Mouse (Mus musculus) liver, embryonic 12.5 days (tissue): ENCODE measurements at regions not wholly inside any gene's neighbourhood (a gene's known extent, or its start where the extent isn't known, plus 50 kb on each side); places are given as distances from the start of the nearest gene placed in this dataset.

Source experiments
- ATAC-seq: fragments of 200-750 bp; cut with Nextera tagmentation; 2 replicates; pipeline ENCODE4 v1.8.0; 2017; ENCODE audit warnings: moderate number of reproducible peaks, mild to moderate bottlenecking, moderate library complexity
- H3K27ac ChIP-seq: fragments of 300-500 bp; sonication (generic); 2 replicates; pipeline ENCODE4 v1.5.1; 2016; ENCODE audit warnings: mild to moderate bottlenecking
- H3K27me3 ChIP-seq: fragments of 300-500 bp; sonication (generic); replicated peaks from 2 replicates; pipeline ENCODE4 v1.6.1; 2016; ENCODE audit warnings: mild to moderate bottlenecking, moderate library complexity
- H3K36me3 ChIP-seq: fragments of 300-500 bp; sonication (generic); 2 replicates; pipeline ENCODE4 v1.6.1; 2016; ENCODE audit warnings: mild to moderate bottlenecking, moderate library complexity
- H3K4me1 ChIP-seq: fragments of 300-500 bp; sonication (generic); 2 replicates; pipeline ENCODE4 v1.6.1; 2016
- H3K4me2 ChIP-seq: fragments of 300-500 bp; sonication (generic); 2 replicates; pipeline ENCODE4 v1.6.1; 2016; ENCODE audit warnings: mild to moderate bottlenecking, moderate library complexity
- H3K4me3 ChIP-seq: fragments of 300-500 bp; sonication (generic); 2 replicates; pipeline ENCODE4 v1.5.1; 2016; ENCODE audit warnings: mild to moderate bottlenecking, moderate library complexity
- H3K9ac ChIP-seq: fragments of 300-500 bp; sonication (generic); 2 replicates; pipeline ENCODE4 v1.6.1; 2016; ENCODE audit warnings: mild to moderate bottlenecking, moderate library complexity
- H3K9me3 ChIP-seq: fragments of 300-500 bp; sonication (generic); replicated peaks from 2 replicates; pipeline ENCODE4 v1.6.1; 2016; ENCODE audit warnings: mild to moderate bottlenecking, moderate library complexity
- WGBS: fragments of 180-500 bp; shearing (Covaris S2); methylation state at CpG from one replicate; pipeline ENCODE4 v1.1.7; 2016; ENCODE audit not compliant: insufficient replicate concordance; 5-methylcytosine and 5-hydroxymethylcytosine counted together

- no peak overlapping the region for H3K4me2 ChIP-seq
- H3K27me3 ChIP-seq, result no peaks in the 10 kb centered on the region
- no peaks in the 10 kb centered on the region for H3K36me3 ChIP-seq
- no peaks in the 10 kb centered on the region for H3K4me1 ChIP-seq
- 39% methylated on average over 11 of the region's 11 CpGs for WGBS
- no peak overlapping the region for H3K27ac ChIP-seq
- H3K9ac ChIP-seq, result no peak overlapping the region
- ATAC-seq, result no peak
- no peaks in the 10 kb centered on the region for H3K9me3 ChIP-seq
- H3K4me3 ChIP-seq, result no peak overlapping the region
Observed at GRCm38 (mm10) chr9:43660896-43661563, 82.8 kb upstream of the Nectin1 start.

- no peak overlapping the region for H3K9ac ChIP-seq
- H3K4me1 ChIP-seq, result no peaks in the 10 kb centered on the region
- no peak overlapping the region for H3K4me2 ChIP-seq
- no peak overlapping the region for H3K27ac ChIP-seq
- no peaks in the 10 kb centered on the region for H3K36me3 ChIP-seq
- no peak overlapping the region for H3K4me3 ChIP-seq
- no peaks in the 10 kb centered on the region for H3K27me3 ChIP-seq
- 52% methylated on average over 6 of the region's 6 CpGs for WGBS
- no peaks in the 10 kb centered on the region for H3K9me3 ChIP-seq
- no peak for ATAC-seq
Observed at GRCm38 (mm10) chr9:43661646-43662045, 82.1 kb upstream of the Nectin1 start.

GRCm38 (mm10) chr9:43667386-43667785 lies 76.4 kb upstream of the Nectin1 start:
- H3K27ac ChIP-seq, result no peak overlapping the region
- H3K9me3 ChIP-seq, result no peaks in the 10 kb centered on the region
- WGBS, result 53% methylated on average over 6 of the region's 6 CpGs
- H3K9ac ChIP-seq, result no peak overlapping the region
- peak overlapping the region; percentile 36 for H3K4me2 ChIP-seq
- no peaks in the 10 kb centered on the region for H3K36me3 ChIP-seq
- peaks cover 10% of the 10 kb centered on the region; the same call in 1 of the 2 replicates for H3K27me3 ChIP-seq
- no peak overlapping the region for H3K4me3 ChIP-seq
- peaks cover 20% of the 10 kb centered on the region; the same call in 1 of the 2 replicates for H3K4me1 ChIP-seq
- ATAC-seq, result peak; percentile 79

- Histone ChIP-seq H3K27me3 (peaks cover 10% of the 10 kb centered on the region; the same call in 1 of the 2 replicates), H3K9me3 (no peaks in the 10 kb centered on the region), H3K4me2 (no peak overlapping the region), H3K9ac (no peak overlapping the region), H3K27ac (no peak overlapping the region), H3K4me3 (no peak overlapping the region), H3K4me1 (peaks cover 20% of the 10 kb centered on the region; the same call in 1 of the 2 replicates), H3K36me3 (no peaks in the 10 kb centered on the region)
- no peak for ATAC-seq
- WGBS, result 64% methylated on average over 4 of the region's 4 CpGs
Observed at GRCm38 (mm10) chr9:43667974-43668373, 75.8 kb upstream of the Nectin1 start.

- no peak overlapping the region for H3K27ac ChIP-seq
- H3K36me3 ChIP-seq, result no peaks in the 10 kb centered on the region
- no peak overlapping the region for H3K4me3 ChIP-seq
- H3K9ac ChIP-seq, result no peak overlapping the region
- peaks cover 10% of the 10 kb centered on the region; the same call in 1 of the 2 replicates for H3K27me3 ChIP-seq
- peaks cover 20% of the 10 kb centered on the region; the same call in 1 of the 2 replicates for H3K4me1 ChIP-seq
- H3K4me2 ChIP-seq, result no peak overlapping the region
- ATAC-seq, result no peak
- H3K9me3 ChIP-seq, result no peaks in the 10 kb centered on the region
- 69% methylated on average over 7 of the region's 7 CpGs for WGBS
Observed at GRCm38 (mm10) chr9:43668731-43669130, 75.1 kb upstream of the Nectin1 start.

- Histone ChIP-seq H3K9ac (no peak overlapping the region), H3K36me3 (no peaks in the 10 kb centered on the region), H3K4me1 (peaks cover 20% of the 10 kb centered on the region; the same call in 1 of the 2 replicates), H3K9me3 (no peaks in the 10 kb centered on the region), H3K4me3 (no peak overlapping the region), H3K4me2 (no peak overlapping the region), H3K27ac (no peak overlapping the region), H3K27me3 (peaks cover 10% of the 10 kb centered on the region; the same call in 1 of the 2 replicates)
- WGBS, result 38% methylated on average over 5 of the region's 5 CpGs
- ATAC-seq, result no peak
Observed at GRCm38 (mm10) chr9:43670563-43670962, 73.2 kb upstream of the Nectin1 start.

GRCm38 (mm10) chr9:43673171-43673680 lies 70.6 kb upstream of the Nectin1 start:
- Histone ChIP-seq H3K9me3 (no peaks in the 10 kb centered on the region), H3K4me3 (no peak overlapping the region), H3K9ac (no peak overlapping the region), H3K4me1 (peaks cover 8% of the 10 kb centered on the region; the same call in 1 of the 2 replicates), H3K27me3 (peaks cover 10% of the 10 kb centered on the region; the same call in 1 of the 2 replicates), H3K27ac (no peak overlapping the region), H3K36me3 (no peaks in the 10 kb centered on the region), H3K4me2 (no peak overlapping the region)
- ATAC-seq, result no peak
- WGBS, result 40% methylated on average over 4 of the region's 4 CpGs

- H3K4me3 ChIP-seq, result no peak overlapping the region
- no peak overlapping the region for H3K9ac ChIP-seq
- no peak overlapping the region for H3K27ac ChIP-seq
- 11% methylated on average over 8 of the region's 8 CpGs for WGBS
- no peaks in the 10 kb centered on the region for H3K36me3 ChIP-seq
- H3K4me1 ChIP-seq, result 0 out of 2 replicates have a peak, but pooled peaks cover 5% of the 10 kb centered on the region
- peaks cover 12% of the 10 kb centered on the region; the same call in 1 of the 2 replicates for H3K27me3 ChIP-seq
- H3K4me2 ChIP-seq, result no peak overlapping the region
- ATAC-seq, result no peak
- H3K9me3 ChIP-seq, result no peaks in the 10 kb centered on the region
Observed at GRCm38 (mm10) chr9:43674321-43674720, 69.5 kb upstream of the Nectin1 start.

GRCm38 (mm10) chr9:43676011-43676410 lies 67.8 kb upstream of the Nectin1 start:
- no peak overlapping the region for H3K9ac ChIP-seq
- H3K4me2 ChIP-seq, result no peak overlapping the region
- H3K4me1 ChIP-seq, result 0 out of 2 replicates have a peak, but pooled peaks cover under 1% of the 10 kb centered on the region
- no peaks in the 10 kb centered on the region for H3K36me3 ChIP-seq
- no peak overlapping the region for H3K4me3 ChIP-seq
- H3K27me3 ChIP-seq, result peaks cover 20% of the 10 kb centered on the region; the same call in 1 of the 2 replicates
- WGBS, result 45% methylated on average over 2 of the region's 2 CpGs
- no peak overlapping the region for H3K27ac ChIP-seq
- ATAC-seq, result no peak
- no peaks in the 10 kb centered on the region for H3K9me3 ChIP-seq

- no peak for ATAC-seq
- WGBS, result 44% methylated on average over 17 of the region's 17 CpGs
- H3K4me2 ChIP-seq, result no peak overlapping the region
- no peaks in the 10 kb centered on the region for H3K36me3 ChIP-seq
- H3K27ac ChIP-seq, result no peak overlapping the region
- no peak overlapping the region for H3K9ac ChIP-seq
- no peaks in the 10 kb centered on the region for H3K4me1 ChIP-seq
- H3K9me3 ChIP-seq, result no peaks in the 10 kb centered on the region
- H3K4me3 ChIP-seq, result no peak overlapping the region
- H3K27me3 ChIP-seq, result peaks cover 20% of the 10 kb centered on the region; the same call in 1 of the 2 replicates
Observed at GRCm38 (mm10) chr9:43679331-43679730, 64.5 kb upstream of the Nectin1 start.

GRCm38 (mm10) chr9:43681317-43681716 lies 62.5 kb upstream of the Nectin1 start:
- Histone ChIP-seq H3K4me3 (no peak overlapping the region), H3K9ac (no peak overlapping the region), H3K36me3 (no peaks in the 10 kb centered on the region), H3K27ac (no peak overlapping the region), H3K27me3 (peaks cover 20% of the 10 kb centered on the region; the same call in 1 of the 2 replicates), H3K4me1 (no peaks in the 10 kb centered on the region), H3K9me3 (no peaks in the 10 kb centered on the region), H3K4me2 (no peak overlapping the region)
- ATAC-seq, result no peak
- WGBS, result 37% methylated on average over 3 of the region's 3 CpGs

- Histone ChIP-seq H3K27me3 (peaks cover 20% of the 10 kb centered on the region; the same call in 1 of the 2 replicates), H3K4me1 (no peaks in the 10 kb centered on the region), H3K9me3 (no peaks in the 10 kb centered on the region), H3K36me3 (no peaks in the 10 kb centered on the region), H3K9ac (no peak overlapping the region), H3K4me3 (no peak overlapping the region), H3K27ac (no peak overlapping the region), H3K4me2 (no peak overlapping the region)
- whole genome bisulfite sequencing, result 46% methylated on average over 5 of the region's 5 CpGs
- no peak for ATAC-seq
Observed at GRCm38 (mm10) chr9:43682102-43682501, 61.7 kb upstream of the Nectin1 start.
